Mouse (Mus musculus) gastrocnemius, postnatal 10 days (tissue): Measurements from ENCODE around the gene Dhx37. TPM values are rescaled to one million over a fixed set of nuclear protein-coding genes. Genes with fewer than 3 reads are reported as not detected.
"Not testable (repeated sequence)": the region's sequence is repeated elsewhere in the genome, so short reads cannot be mapped to it uniquely, and the experiment has no call there.

ENCODE experiments used
- DNase-seq: peaks from one replicate; pipeline ENCODE4 v3.0.0; 2021; ENCODE audit warnings: mixed read lengths
- total RNA-seq, 2 experiments: library from RNA; stranded (reverse); gene quantifications; 2 replicates each; pipeline ENCODE4 v1.2.3; 2021

Gene Dhx37
- total RNA-seq, 2 experiments from 2014 or later, result 3.7 to 4.6 TPM

DNA sequence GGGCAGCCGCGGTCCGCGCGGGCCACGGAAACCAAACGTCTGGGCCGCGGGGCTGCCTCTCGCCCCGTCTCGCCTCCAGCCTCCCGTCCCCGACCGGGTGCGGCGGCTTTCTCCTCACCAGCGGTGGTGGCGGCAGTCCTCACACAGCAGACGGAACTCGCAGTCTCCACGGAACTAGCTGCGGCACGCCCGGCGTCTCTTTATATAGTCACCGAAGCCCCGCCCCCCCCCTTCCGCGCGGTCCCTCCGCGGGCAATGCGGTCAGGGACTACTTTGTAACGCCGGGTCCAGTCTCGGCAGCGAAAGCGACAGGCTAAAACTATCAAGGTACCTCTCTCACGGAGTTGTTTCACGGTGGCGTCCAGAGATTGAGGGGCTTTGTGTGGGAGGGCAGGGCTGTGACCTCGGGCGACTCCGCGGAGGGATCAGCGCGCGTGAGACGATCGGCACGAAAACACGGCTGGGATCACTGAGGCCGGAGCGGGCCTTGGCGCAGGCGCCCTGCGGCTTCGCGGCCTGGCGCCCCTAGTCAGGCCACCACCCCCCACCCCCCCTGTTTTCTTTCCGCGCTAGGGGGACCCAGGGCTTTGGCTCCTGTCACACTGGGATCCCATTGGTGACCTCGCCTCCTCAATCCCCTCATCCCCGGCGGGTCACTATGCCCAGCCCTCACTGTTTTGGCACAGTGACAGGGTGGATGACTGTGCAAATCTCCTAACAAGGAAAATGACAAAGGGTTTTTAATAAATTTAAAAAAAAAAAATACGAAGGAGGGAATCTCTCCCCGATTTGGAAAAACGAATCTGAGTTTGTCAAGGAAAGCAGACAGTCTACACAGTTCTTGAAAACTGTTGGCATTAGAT lies 44.1 kb downstream of the Dhx37 start, which contains the start of gene Ubc:
Gene Ubc, minus strand, starts transcription at position 624 of the 863 bp plus-strand sequence.
- DNase-seq, result peak; percentile 91

GRCm38 (mm10) chr5:125389131-125389578 lies 44.8 kb downstream of the Dhx37 start, which contains the start of gene Gm10382:
Gene Gm10382, plus strand, starts transcription at chr5:125389322.
- DNase-seq, result peak; percentile 89

DNA sequence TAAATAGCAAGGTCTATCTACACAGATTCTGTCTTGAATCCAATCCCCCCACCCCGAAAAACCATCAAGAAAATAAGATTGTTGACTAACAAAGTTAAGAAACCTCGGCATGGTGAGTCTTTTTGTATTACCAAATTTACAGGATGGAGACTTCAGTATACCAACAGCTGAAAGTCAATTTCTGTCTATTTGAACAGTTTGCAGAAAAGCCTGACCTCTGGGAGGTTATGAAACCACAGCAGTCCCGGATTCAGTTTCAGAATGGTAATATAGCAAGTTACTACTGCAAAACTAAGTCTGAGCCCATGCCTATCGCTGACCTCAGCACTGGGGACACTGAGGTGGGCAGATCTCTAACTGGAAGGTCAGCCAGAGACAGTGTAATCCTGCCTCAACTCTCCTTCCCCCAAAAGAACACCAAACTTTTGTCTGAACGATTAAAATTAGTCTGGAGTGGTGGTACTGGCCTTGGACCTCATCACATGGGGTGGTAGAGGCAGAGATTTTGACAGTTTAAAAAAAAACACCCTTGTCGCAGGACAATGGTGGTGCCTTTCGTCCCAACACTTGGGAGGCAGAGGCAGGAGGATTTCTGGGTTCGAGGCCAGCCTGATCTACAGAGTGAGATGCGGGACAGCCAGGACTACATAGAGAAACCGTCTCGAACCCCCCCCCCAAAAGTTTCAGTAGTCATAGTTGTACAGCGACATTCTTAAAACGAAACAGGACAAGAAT lies 45.4 kb downstream of the Dhx37 start:
- DNase-seq, result no peak

DNA sequence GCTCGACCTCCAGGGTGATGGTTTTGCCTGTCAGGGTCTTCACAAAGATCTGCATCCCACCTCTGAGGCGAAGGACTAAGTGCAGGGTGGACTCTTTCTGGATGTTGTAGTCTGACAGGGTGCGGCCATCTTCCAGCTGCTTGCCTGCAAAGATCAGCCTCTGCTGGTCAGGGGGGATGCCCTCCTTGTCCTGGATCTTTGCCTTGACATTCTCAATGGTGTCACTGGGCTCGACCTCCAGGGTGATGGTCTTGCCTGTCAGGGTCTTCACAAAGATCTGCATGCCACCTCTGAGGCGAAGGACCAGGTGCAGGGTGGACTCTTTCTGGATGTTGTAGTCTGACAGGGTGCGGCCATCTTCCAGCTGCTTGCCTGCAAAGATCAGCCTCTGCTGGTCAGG lies 46.6 kb downstream of the Dhx37 start:
- DNase-seq, result not testable (repeated sequence)

- DNase-seq, result no peak
Measured at GRCm38 (mm10) chr5:125385215-125385940, 48.5 kb downstream of the Dhx37 start.

DNA sequence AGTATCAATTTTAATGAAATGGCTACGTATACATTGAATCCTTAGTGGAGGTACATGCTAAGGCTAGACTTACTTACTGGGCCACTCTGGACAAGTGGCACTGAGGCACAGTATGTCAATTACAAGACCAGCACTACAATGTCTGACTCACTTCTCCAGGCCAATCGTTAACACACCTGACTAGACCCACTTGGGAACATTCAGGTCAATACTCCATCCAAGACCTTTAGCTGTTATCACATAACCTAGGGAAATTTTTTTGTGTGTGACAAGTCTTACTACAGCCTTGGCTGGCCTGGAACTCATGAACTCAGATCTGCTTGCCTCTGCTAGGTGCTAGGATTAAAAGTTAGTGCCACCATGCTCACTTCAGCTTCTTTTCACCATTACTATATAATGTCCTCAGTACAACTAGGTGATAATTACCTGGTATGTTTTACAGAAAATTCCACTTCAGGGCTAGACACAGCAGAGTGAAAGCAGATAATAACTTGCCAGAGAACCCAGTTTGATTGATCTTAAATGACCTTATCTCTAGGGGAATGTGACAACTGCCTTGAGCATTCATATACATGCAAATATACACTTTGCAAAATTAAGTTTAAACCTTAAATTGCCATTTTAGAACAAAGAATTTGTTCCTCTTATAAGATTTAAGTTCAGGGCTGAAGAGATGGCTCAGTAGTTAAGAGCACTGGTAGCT lies 49.3 kb downstream of the Dhx37 start:
- DNase-seq, result no peak

DNA sequence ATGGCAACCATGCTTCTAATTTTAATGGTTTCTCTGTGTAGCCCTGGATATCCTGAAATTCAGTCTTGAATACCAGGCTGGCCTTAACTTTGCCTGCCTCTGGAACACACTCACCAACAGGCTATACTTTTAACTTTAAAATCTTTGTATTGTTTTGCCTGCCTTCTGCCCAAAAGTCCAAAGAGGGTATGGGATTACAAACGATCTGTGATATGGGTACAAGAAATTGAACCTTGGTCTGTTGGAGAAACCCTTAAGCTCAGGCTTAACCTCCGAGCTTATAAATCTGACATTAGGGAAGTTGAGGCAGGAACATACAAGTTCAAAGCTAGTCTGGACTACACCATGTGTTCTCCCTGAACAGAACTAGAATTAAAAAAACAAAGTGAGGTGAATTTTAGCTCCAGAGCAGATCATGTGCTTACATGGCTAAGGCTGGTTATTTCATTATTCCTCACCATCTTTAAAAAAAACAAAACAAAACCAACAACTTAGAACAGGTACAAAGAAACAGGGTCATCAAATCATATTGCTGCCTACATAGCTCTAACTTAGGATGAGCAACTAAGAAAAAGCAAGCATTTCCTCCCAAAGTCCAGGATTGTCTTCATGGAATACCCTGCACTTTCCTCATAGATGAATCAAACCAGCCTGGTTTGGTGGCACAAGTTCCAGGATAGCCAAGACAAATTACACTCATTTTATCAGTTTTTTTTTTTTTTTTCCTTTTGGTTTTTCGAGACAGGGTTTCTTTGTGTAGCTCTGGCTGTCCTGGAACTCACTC lies 50.1 kb downstream of the Dhx37 start:
- no peak for DNase-seq

DNA sequence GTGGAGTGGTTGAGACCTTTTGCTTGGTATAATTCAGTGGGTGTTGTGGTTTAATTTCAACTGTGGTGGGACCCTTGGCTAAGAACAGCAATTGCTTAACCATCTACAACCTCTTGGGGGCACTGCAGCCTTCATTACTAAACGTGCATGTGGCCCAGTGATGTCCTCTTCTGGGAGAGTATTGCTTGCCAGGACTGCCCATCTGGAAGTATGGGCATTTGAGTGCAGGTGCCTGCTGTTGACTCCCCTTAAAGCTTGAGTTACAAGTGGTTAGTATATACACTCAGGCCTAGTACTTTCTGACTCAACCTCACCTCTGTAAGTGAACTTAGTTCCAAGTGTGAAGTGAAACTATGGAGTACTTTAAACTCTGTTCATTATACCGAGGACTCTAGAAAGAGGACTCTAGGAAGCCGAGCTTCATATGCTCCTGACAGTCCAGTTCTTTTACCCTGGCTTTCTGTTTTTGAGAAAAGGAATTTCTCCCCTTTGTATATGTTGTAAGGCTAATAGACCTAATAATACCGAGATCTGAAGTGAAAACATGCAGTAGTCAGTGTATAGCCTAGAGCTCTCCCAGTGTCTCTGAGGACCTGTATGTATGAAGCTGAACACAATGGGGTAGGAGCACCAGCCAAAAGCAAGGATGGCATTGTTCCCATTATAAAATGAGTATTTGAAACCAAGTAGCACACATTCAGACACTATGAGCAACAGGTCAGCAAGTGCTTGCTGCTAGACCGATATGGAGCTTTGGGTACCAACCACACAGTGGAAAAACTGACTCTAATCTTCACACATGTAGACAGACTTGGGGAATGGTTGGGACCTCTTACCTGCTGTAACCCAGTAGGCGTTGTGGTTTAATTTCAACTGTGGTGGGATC lies 51.0 kb downstream of the Dhx37 start:
- peak; percentile 54 for DNase-seq

GRCm38 (mm10) chr5:125381954-125382672 lies 51.8 kb downstream of the Dhx37 start:
- DNase-seq, result no peak

DNA sequence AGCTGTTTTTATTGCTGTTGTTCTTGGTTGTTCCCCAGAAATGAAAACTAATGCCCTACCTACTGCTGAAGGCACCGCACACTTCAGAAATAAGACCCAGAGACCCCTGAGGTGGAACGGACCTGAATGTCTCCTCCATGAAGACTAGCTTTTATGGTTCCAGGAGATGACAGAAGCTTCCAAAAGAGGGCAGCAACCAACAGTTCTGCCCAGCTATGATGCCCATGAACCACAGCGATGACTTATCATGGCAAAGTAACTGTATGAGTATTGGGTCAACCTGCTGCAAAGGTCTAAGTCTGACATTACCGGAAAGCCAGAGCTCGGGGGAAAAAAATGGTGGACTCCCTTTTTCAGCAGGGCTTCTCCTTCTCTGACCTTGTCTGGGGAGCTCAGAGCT lies 55.0 kb downstream of the Dhx37 start:
- DNase-seq, result no peak

GRCm38 (mm10) chr5:125377214-125377613 lies 56.7 kb downstream of the Dhx37 start:
- no peak for DNase-seq

GRCm38 (mm10) chr5:125375871-125376270 lies 58.0 kb downstream of the Dhx37 start:
- no peak for DNase-seq

GRCm38 (mm10) chr5:125372027-125372426 lies 61.9 kb downstream of the Dhx37 start:
- DNase-seq, result no peak

DNA sequence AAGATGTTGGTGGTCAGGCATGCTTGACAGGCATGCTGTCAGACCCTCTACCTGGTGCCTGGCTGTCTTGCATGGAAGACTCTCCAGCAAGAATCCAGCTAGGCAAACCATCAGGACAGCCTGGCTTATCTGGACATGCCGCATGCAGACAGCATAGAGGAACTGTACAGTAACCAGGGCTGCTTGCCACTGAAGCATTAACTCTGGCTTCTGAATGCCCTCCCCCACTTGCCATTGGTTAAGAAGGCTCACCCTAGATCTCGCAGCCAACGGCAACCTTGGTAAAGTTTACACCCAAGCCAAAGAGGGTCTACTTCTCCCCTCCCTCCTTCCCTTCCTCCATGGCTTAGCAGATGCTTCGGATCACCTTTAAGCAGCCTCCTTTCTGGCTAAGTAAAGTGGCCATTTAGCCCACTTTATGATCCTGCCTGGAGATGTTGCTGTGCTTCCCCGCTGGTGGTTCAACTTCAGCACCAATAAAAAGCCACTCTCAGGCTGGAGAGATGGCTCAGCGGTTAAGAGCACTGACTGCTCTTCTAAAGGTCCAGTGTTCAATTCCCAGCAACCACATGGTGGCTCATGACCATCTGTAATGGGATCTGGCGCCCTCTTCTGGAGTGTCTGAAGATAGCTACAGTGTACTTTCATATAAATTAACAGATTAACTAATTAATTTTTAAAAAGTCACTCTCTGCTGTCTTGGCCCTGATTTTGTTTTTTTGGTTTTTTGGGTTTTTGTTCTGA lies 62.8 kb downstream of the Dhx37 start:
- no peak for DNase-seq

DNA sequence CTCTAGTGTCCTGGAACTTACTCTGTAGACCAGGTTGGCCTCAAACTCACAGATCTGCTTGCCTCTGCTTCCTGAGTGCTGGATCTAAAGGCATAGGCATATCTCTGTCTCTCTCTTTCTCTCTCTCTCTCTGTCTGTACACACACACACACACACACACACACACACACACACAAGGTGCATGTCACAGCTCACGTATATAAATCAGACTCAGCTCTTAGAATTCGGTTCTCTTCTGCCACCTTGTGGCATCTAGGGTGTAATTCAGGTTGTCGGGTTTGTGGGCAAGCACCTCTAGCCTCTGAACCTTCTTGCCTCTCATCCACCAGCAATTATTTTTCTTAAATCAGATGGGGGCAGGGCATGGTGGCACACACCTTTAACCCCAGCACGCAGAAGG lies 65.4 kb downstream of the Dhx37 start:
- peak; percentile 38 for DNase-seq

GRCm38 (mm10) chr5:125368156-125368555 lies 65.8 kb downstream of the Dhx37 start:
- DNase-seq, result no peak

DNA sequence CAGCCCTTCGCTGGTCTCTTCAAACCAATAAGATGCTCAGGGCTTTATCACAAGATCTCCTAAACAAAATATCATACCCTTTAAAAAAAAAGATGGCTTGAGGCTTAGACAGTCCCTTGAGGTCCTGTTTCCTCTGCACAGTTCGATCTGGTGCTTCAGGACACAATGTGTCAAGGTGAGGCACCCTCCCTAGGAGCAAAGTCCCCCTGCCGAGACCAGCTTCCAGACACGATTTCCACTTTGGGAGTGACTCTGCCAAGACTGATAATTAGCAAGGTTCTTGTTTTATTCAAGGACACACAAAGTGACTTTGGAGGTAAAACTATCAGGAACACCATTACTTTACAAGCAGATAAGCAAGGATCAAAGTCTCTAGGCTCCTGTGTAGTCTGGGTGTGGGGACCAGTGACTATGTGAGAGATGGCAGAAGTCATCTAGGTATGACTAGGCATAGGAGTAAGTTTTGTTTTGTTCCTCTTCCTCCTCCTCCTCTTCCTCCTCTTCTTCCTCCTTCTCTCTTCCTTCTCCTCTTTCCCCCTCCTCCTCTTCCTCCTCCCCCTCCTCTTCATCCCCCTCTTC lies 69.0 kb downstream of the Dhx37 start:
- DNase-seq, result no peak

DNA sequence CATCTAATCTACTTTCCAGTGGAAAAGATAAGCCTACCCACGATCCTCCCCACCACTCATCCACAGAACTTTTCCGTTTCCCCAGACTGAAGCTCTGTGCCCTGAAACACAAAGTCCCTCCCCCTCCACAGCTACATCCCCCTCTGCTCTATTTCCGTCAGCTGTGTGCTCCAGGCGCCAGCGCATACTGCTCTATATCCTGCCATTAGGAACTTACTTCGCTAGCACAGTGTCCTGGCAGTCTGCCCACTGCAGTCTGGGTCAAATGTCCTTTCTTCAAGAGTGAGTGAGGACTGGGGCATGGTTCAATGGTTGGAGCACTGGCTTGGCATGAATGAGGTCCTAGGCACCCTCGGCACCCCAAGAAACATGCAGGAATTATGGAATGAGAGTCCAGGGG lies 70.0 kb downstream of the Dhx37 start:
- DNase-seq, result peak; percentile 40
